Mouse (Mus musculus) embryonic facial prominence, embryonic 15.5 days (tissue): ENCODE data around the gene Grm8. TPM values are rescaled to one million over a fixed set of nuclear protein-coding genes. Genes with fewer than 3 reads are reported as not detected.

Experiments used
- ATAC-seq: fragments of 200-750 bp; cut with Nextera tagmentation; 2 replicates; pipeline ENCODE4 v1.8.0; 2017; ENCODE audit warnings: low read depth, moderate TSS enrichment; ENCODE audit not compliant: insufficient number of reproducible peaks, low FRiP score, low TSS enrichment
- H3K27ac ChIP-seq: fragments of 300-500 bp; sonication (generic); replicated peaks from 2 replicates; pipeline ENCODE4 v1.5.1; 2015; ENCODE audit warnings: mild to moderate bottlenecking, inconsistent platforms
- H3K27me3 ChIP-seq: fragments of 300-500 bp; sonication (generic); 2 replicates; pipeline ENCODE4 v1.6.1; 2015; ENCODE audit warnings: inconsistent platforms
- H3K36me3 ChIP-seq: fragments of 300-500 bp; sonication (generic); 2 replicates; pipeline ENCODE4 v1.6.1; 2015; ENCODE audit warnings: mild to moderate bottlenecking, inconsistent platforms
- H3K4me1 ChIP-seq: fragments of 300-500 bp; sonication (generic); 2 replicates; pipeline ENCODE4 v1.6.1; 2015; ENCODE audit warnings: inconsistent platforms
- H3K4me2 ChIP-seq: fragments of 300-500 bp; sonication (generic); replicated peaks from 2 replicates; pipeline ENCODE4 v1.6.1; 2015; ENCODE audit warnings: mild to moderate bottlenecking, inconsistent platforms
- H3K4me3 ChIP-seq: fragments of 300-500 bp; sonication (generic); replicated peaks from 2 replicates; pipeline ENCODE4 v1.5.1; 2015; ENCODE audit warnings: mild to moderate bottlenecking, inconsistent platforms
- H3K9ac ChIP-seq: fragments of 300-500 bp; sonication (generic); 2 replicates; pipeline ENCODE4 v1.6.1; 2015; ENCODE audit warnings: inconsistent platforms
- H3K9me3 ChIP-seq: fragments of 300-500 bp; sonication (generic); replicated peaks from 2 replicates; pipeline ENCODE4 v1.6.1; 2016; ENCODE audit warnings: inconsistent platforms
- WGBS: fragments of 180-500 bp; shearing (Covaris S2); methylation state at CpG from one replicate; pipeline ENCODE4 v1.1.7; 2015; 5-methylcytosine and 5-hydroxymethylcytosine counted together
- polyA plus RNA-seq: library from polyadenylated mRNA; unstranded; fragments of >200 nt; fragmentation: Nextera tagmentation; extraction: Ambion mirVana; gene quantifications from 2 replicates; pipeline ENCODE4 v1.2.1, GENCODE M21; 2015

The Grm8 gene
- polyA plus RNA-seq, 1 experiment from 2014 or later: 1.9 TPM

DNA sequence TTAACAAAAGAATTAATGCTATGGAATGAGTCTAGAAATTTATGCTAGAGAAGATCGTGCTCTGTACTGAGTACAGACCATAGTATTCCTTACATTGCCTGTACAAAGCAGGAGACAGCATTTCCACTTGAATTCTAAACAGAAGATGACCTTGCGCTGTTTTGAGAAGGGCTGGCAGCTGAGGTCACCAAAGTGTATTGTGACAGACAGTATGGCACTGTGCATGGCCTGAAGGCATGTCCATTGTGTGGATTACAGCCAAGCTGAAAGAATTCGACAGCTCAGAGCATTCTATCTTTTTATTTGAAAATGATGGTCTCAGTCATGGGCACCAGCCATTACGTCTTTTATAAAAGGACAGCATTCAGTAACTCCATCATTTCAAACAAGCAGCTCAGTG is 517.5 kb downstream of the Grm8 start:
- no peak overlapping the region for H3K9ac ChIP-seq
- WGBS: 55% methylated on average over 4 of the region's 4 CpGs
- no peak overlapping the region for H3K4me2 ChIP-seq
- H3K36me3 ChIP-seq: no peaks in the 10 kb centered on the region
- H3K4me3 ChIP-seq: no peak overlapping the region
- H3K27ac ChIP-seq: no peak overlapping the region
- H3K4me1 ChIP-seq: no peaks in the 10 kb centered on the region
- ATAC-seq: no peak
- no peaks in the 10 kb centered on the region for H3K27me3 ChIP-seq
- H3K9me3 ChIP-seq: no peaks in the 10 kb centered on the region

DNA sequence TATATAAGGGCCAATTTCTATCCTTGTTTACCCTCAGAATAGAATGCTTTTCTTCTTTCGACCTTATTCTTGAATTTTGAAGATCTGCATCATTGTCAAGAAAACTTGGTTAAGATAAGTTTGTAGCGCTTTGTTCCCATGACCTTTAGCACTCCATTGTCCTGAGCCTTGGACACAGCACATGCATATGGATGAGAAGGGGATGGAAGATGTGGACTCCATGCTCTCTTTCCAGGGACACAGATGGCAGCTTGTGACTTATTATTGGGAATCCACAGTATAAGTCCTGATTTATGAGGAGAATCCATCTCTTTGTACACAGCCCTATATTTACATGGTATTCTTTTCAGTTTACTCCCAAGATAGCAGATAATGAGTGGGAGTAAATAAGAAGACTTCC is 554.5 kb downstream of the Grm8 start:
- WGBS: 78% methylated on average over 2 of the region's 2 CpGs
- Histone ChIP-seq H3K9ac (no peak overlapping the region), H3K4me2 (no peak overlapping the region), H3K4me1 (no peaks in the 10 kb centered on the region), H3K36me3 (no peaks in the 10 kb centered on the region), H3K9me3 (no peaks in the 10 kb centered on the region), H3K27ac (no peak overlapping the region), H3K4me3 (no peak overlapping the region), H3K27me3 (no peaks in the 10 kb centered on the region)
- no peak for ATAC-seq

DNA sequence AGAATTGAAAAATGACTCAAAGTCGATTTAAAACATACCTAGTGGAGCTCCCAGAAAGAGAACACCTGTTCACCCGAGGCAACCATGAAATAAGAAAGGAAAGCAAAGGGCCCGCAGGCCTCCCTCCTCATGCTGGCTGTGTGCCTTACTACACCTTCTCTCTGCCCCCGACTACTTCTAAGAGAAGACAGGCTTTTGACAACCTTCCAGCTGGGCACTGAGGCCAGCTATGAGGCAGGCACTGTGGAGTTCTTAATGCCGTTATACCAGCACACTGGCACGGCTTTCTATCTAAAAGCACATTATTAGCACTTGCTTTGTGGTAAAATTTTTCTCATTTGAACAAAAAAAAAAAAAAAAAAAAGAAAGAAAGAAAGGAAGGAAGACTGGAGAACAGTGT is 589.5 kb downstream of the Grm8 start:
- 59% methylated on average over 6 of the region's 6 CpGs for WGBS
- H3K4me1 ChIP-seq: no peaks in the 10 kb centered on the region
- no peak overlapping the region for H3K9ac ChIP-seq
- H3K36me3 ChIP-seq: no peaks in the 10 kb centered on the region
- H3K9me3 ChIP-seq: no peaks in the 10 kb centered on the region
- H3K27ac ChIP-seq: no peak overlapping the region
- H3K4me3 ChIP-seq: no peak overlapping the region
- ATAC-seq: no peak
- H3K27me3 ChIP-seq: no peaks in the 10 kb centered on the region
- no peak overlapping the region for H3K4me2 ChIP-seq

GRCm38 (mm10) chr6:27517620-27518019 is 617.4 kb downstream of the Grm8 start:
- no peak overlapping the region for H3K4me3 ChIP-seq
- no peak for ATAC-seq
- H3K36me3 ChIP-seq: no peaks in the 10 kb centered on the region
- H3K27me3 ChIP-seq: no peaks in the 10 kb centered on the region
- no peaks in the 10 kb centered on the region for H3K9me3 ChIP-seq
- H3K4me1 ChIP-seq: no peaks in the 10 kb centered on the region
- H3K9ac ChIP-seq: no peak overlapping the region
- no peak overlapping the region for H3K4me2 ChIP-seq
- no peak overlapping the region for H3K27ac ChIP-seq
- WGBS: 54% methylated on average over 1 of the region's 1 CpGs

GRCm38 (mm10) chr6:27460998-27461397 is 674.0 kb downstream of the Grm8 start:
- Histone ChIP-seq H3K4me2 (no peak overlapping the region), H3K9ac (no peak overlapping the region), H3K4me3 (no peak overlapping the region), H3K9me3 (no peaks in the 10 kb centered on the region), H3K36me3 (no peaks in the 10 kb centered on the region), H3K27me3 (no peaks in the 10 kb centered on the region), H3K27ac (no peak overlapping the region), H3K4me1 (no peaks in the 10 kb centered on the region)
- WGBS: 70% methylated on average over 5 of the region's 5 CpGs
- no peak for ATAC-seq

DNA sequence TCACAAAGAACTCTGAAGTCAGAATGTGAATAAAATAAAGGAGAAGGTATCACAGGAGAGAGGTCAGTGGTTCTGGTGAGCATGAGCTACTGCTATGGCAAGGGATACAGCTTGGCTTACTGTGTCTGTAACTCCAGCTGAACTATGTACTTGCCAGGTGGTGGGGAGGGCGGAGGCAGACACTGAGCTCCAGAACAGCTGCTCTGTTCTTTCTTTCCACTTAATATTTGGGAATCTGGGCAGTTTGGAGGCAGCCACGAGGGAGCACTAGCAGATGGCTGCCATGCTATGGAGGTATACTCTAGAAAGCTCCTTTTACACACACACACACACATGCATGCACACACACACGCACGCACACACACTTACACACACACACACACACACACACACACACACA is 726.5 kb downstream of the Grm8 start:
- Histone ChIP-seq H3K4me2 (no peak overlapping the region), H3K4me3 (no peak overlapping the region), H3K9ac (no peak overlapping the region), H3K9me3 (no peaks in the 10 kb centered on the region), H3K27me3 (no peaks in the 10 kb centered on the region), H3K27ac (no peak overlapping the region), H3K4me1 (no peaks in the 10 kb centered on the region), H3K36me3 (no peaks in the 10 kb centered on the region)
- ATAC-seq: peak; percentile 39; the same call in 1 of the 2 replicates
- WGBS: 50% methylated on average over 4 of the region's 4 CpGs

DNA sequence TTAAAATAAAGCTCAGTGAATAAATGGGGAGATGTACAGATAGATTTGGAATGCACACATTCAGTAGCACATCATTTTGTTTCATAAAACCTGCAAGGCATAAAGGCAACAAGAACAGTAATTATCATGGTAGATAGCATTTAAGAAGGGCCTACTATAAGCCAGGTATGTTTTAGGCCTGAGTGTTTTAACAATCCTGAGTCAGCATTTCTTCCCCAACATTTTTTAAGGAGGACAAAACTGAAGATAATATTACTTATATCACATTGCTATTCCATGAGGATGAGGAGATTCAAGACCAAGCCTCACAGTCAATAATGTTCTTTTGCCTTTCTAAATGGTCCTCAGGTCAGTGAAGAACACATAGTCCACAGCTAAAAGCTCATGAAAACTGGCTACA is 762.6 kb downstream of the Grm8 start:
- no peak overlapping the region for H3K4me3 ChIP-seq
- H3K4me1 ChIP-seq: no peaks in the 10 kb centered on the region
- no peaks in the 10 kb centered on the region for H3K9me3 ChIP-seq
- H3K9ac ChIP-seq: no peak overlapping the region
- no peak for ATAC-seq
- H3K27ac ChIP-seq: no peak overlapping the region
- no peak overlapping the region for H3K4me2 ChIP-seq
- H3K27me3 ChIP-seq: no peaks in the 10 kb centered on the region
- no peaks in the 10 kb centered on the region for H3K36me3 ChIP-seq

- Histone ChIP-seq H3K27ac (no peak overlapping the region), H3K9me3 (no peaks in the 10 kb centered on the region), H3K4me1 (no peaks in the 10 kb centered on the region), H3K4me3 (no peak overlapping the region), H3K9ac (no peak overlapping the region), H3K36me3 (no peaks in the 10 kb centered on the region), H3K27me3 (no peaks in the 10 kb centered on the region), H3K4me2 (no peak overlapping the region)
- 58% methylated on average over 2 of the region's 2 CpGs for WGBS
- ATAC-seq: no peak
Measured at GRCm38 (mm10) chr6:27371095-27371494, 763.9 kb downstream of the Grm8 start.

- Histone ChIP-seq H3K4me3 (no peak overlapping the region), H3K4me2 (no peak overlapping the region), H3K9me3 (no peaks in the 10 kb centered on the region), H3K4me1 (no peaks in the 10 kb centered on the region), H3K27ac (no peak overlapping the region), H3K27me3 (no peaks in the 10 kb centered on the region), H3K9ac (no peak overlapping the region), H3K36me3 (no peaks in the 10 kb centered on the region)
- 74% methylated on average over 8 of the region's 8 CpGs for WGBS
- no peak for ATAC-seq
Measured at GRCm38 (mm10) chr6:27363775-27364174, 771.2 kb downstream of the Grm8 start.

DNA sequence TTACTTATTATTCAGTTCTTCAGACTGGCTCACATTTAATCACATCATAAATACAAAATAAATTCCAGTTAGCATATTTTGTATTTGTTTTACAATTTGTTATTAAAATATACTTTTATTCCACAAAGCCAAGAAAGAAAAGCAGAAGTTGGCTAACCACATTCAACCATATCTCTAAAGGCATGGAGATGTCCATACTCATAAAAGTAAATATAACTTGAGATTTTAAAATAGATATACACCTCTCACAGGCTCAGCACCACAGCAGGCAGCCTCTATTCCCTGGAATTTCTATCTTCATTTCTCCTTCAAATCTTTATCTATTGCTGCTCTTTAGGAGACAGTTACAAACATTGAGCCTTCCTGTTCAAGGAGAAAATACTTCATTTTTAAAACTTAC is 774.5 kb downstream of the Grm8 start:
- Histone ChIP-seq H3K9ac (no peak overlapping the region), H3K4me1 (no peaks in the 10 kb centered on the region), H3K4me2 (no peak overlapping the region), H3K27ac (no peak overlapping the region), H3K27me3 (no peaks in the 10 kb centered on the region), H3K4me3 (no peak overlapping the region), H3K36me3 (no peaks in the 10 kb centered on the region), H3K9me3 (no peaks in the 10 kb centered on the region)
- no peak for ATAC-seq

DNA sequence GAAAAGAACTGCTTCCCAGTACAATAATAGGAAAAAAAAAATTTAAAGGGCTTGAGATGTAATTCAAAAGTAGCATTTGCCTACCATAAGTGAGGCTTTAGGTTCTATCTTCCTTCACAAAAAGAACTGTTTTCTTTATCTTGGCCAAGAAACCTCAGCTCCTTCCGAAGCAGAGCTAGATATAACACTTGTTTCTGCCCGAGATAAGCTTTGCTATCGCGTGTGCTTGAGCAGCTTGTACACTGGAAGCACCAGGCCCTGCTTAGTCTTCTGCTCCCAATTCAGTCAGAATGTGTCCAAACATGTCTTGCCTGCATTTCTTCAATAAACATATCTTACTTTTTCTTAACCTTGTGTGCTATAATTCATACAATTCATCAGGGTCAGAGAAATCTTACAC is 783.8 kb downstream of the Grm8 start:
- whole genome bisulfite sequencing: 75% methylated on average over 4 of the region's 4 CpGs

GRCm38 (mm10) chr6:27348272-27348671 is 786.7 kb downstream of the Grm8 start:
- ATAC-seq: no peak
- H3K36me3 ChIP-seq: no peaks in the 10 kb centered on the region
- 55% methylated on average over 2 of the region's 2 CpGs for WGBS
- no peak overlapping the region for H3K4me2 ChIP-seq
- H3K4me1 ChIP-seq: no peaks in the 10 kb centered on the region
- H3K9me3 ChIP-seq: no peaks in the 10 kb centered on the region
- no peak overlapping the region for H3K27ac ChIP-seq
- H3K4me3 ChIP-seq: no peak overlapping the region
- no peak overlapping the region for H3K9ac ChIP-seq
- H3K27me3 ChIP-seq: no peaks in the 10 kb centered on the region

More for the DNA sequence above, 783.8 kb downstream of the Grm8 start:
- no peak overlapping the region for H3K4me2 ChIP-seq
- H3K27ac ChIP-seq: no peak overlapping the region
- no peaks in the 10 kb centered on the region for H3K27me3 ChIP-seq
- no peaks in the 10 kb centered on the region for H3K9me3 ChIP-seq
- no peak overlapping the region for H3K4me3 ChIP-seq
- ATAC-seq: no peak
- H3K4me1 ChIP-seq: no peaks in the 10 kb centered on the region
- no peak overlapping the region for H3K9ac ChIP-seq
- H3K36me3 ChIP-seq: no peaks in the 10 kb centered on the region
